Mouse (Mus musculus) lung, adult 2 months (tissue): Measurements from ENCODE around the gene Mtx1. TPM values are rescaled to one million over a fixed set of nuclear protein-coding genes. Genes with fewer than 3 reads are reported as not detected.

Experiments
- DNase-seq: peaks from one replicate; pipeline ENCODE4 v3.0.0; 2022
- H3K4me1 ChIP-seq: fragments of 200-500 bp; 2 replicates; pipeline ENCODE4 v1.6.1; 2011; ENCODE audit warnings: low read length; ENCODE audit not compliant: control insufficient read depth, insufficient read depth
- H3K4me3 ChIP-seq: fragments of 200-500 bp; replicated peaks from 2 replicates; pipeline ENCODE3; 2011; ENCODE audit warnings: low read depth, mild to moderate bottlenecking, control low read depth, low read length; ENCODE audit errors: extremely low read depth
- CTCF ChIP-seq: fragments of 200-500 bp; IDR thresholded peaks from 2 replicates; pipeline ENCODE4 v1.5.1; 2011; ENCODE audit warnings: mild to moderate bottlenecking, low read length, control low read depth; ENCODE audit not compliant: insufficient read depth
- POLR2A ChIP-seq: fragments of 200-500 bp; IDR thresholded peaks from 2 replicates; pipeline ENCODE4 v1.6.1; 2011; ENCODE audit warnings: low read depth, mild to moderate bottlenecking, control low read depth, low read length, borderline replicate concordance; ENCODE audit errors: extremely low read depth
- WGBS: fragments of 180-500 bp; shearing (Covaris S2); methylation state at CpG from one replicate; pipeline ENCODE4 v1.1.7; 2018; 5-methylcytosine and 5-hydroxymethylcytosine counted together
- polyA plus RNA-seq: library from polyadenylated mRNA; depleted of rRNA; stranded (reverse); fragments of >200 nt; gene quantifications from 2 replicates; pipeline ENCODE4 v1.2.3, GENCODE M21; 2012

Gene Mtx1
- polyA plus RNA-seq, 1 experiment: 107 TPM

- WGBS: 64% methylated on average over 2 of the region's 2 CpGs
- TF ChIP-seq CTCF (no peak), POLR2A (no peak)
- Histone ChIP-seq H3K4me1 (peaks cover 13% of the 10 kb centered on the region; the same call in 1 of the 2 replicates), H3K4me3 (peak overlapping the region; percentile 43)
- DNase-seq: peak; percentile 18
These were observed 3.7 kb upstream of the Mtx1 start for GRCm38 (mm10) chr3:89230561-89230960.

- 59% methylated on average over 4 of the region's 4 CpGs for WGBS
These were observed 2.4 kb upstream of the Mtx1 start for GRCm38 (mm10) chr3:89229276-89229675.

GRCm38 (mm10) chr3:89228836-89229235, 1.9 kb upstream of the Mtx1 start, which contains the start of gene Muc1:
TSS of gene Muc1 (plus strand) at chr3:89229057.
- peak; percentile 71 for DNase-seq
- 38% methylated on average over 10 of the region's 10 CpGs for WGBS
- peak within 1 kb of the TSS; percentile 59 for H3K4me3 ChIP-seq
- TF ChIP-seq CTCF (no peak), POLR2A (peak; percentile 97; the same call in 1 of the 2 replicates)
- peaks cover 10% of the 10 kb centered on the region; the same call in 1 of the 2 replicates for H3K4me1 ChIP-seq

More at GRCm38 (mm10) chr3:89229276-89229675, 2.4 kb upstream of the Mtx1 start:
- H3K4me3 ChIP-seq: peak overlapping the region; percentile 59
- TF ChIP-seq POLR2A (no peak), CTCF (no peak)
- no peak for DNase-seq
- H3K4me1 ChIP-seq: peaks cover 13% of the 10 kb centered on the region; the same call in 1 of the 2 replicates

GRCm38 (mm10) chr3:89228180-89228549, 1.3 kb upstream of the Mtx1 start:
- Histone ChIP-seq H3K4me3 (peak overlapping the region; percentile 59), H3K4me1 (peaks cover 4% of the 10 kb centered on the region; the same call in 1 of the 2 replicates)
- peak; percentile 52; the same call in 1 of the 2 replicates for TF ChIP-seq POLR2A
- peak; percentile 76 for TF ChIP-seq CTCF
- DNase-seq: peak; percentile 92
- under 1% methylated on average over 20 of the region's 20 CpGs for WGBS

GRCm38 (mm10) chr3:89227307-89228179, 655 bp upstream of the Mtx1 start:
- TF ChIP-seq CTCF (no peak), POLR2A (peak; percentile 69; the same call in 1 of the 2 replicates)
- peak overlapping the region; percentile 55 for H3K4me3 ChIP-seq
- DNase-seq: peak; percentile 91
- peaks cover 4% of the 10 kb centered on the region; the same call in 1 of the 2 replicates for H3K4me1 ChIP-seq
- WGBS: 6% methylated on average over 41 of the region's 41 CpGs

GRCm38 (mm10) chr3:89226361-89226760, 527 bp downstream of the Mtx1 start:
- no peak overlapping the region for H3K4me3 ChIP-seq
- TF ChIP-seq CTCF: no peak
- no peak for TF ChIP-seq POLR2A

GRCm38 (mm10) chr3:89225918-89226317, 970 bp downstream of the Mtx1 start:
- no peak for TF ChIP-seq POLR2A
- DNase-seq: no peak
- WGBS: 54% methylated on average over 4 of the region's 4 CpGs
- Histone ChIP-seq H3K4me1 (peaks cover 4% of the 10 kb centered on the region; the same call in 1 of the 2 replicates), H3K4me3 (no peak overlapping the region)

More at GRCm38 (mm10) chr3:89226361-89226760, 527 bp downstream of the Mtx1 start:
- DNase-seq: no peak
- 59% methylated on average over 11 of the region's 11 CpGs for WGBS
- H3K4me1 ChIP-seq: peaks cover 4% of the 10 kb centered on the region; the same call in 1 of the 2 replicates

- WGBS: 65% methylated on average over 12 of the region's 12 CpGs
- no peak for DNase-seq
- H3K4me3 ChIP-seq: no peak overlapping the region
- no peak for TF ChIP-seq CTCF
- no peak for TF ChIP-seq POLR2A
- peaks cover 4% of the 10 kb centered on the region; the same call in 1 of the 2 replicates for H3K4me1 ChIP-seq
These were observed 1.5 kb downstream of the Mtx1 start for GRCm38 (mm10) chr3:89225321-89225815.

- Histone ChIP-seq H3K4me1 (peaks cover 4% of the 10 kb centered on the region; the same call in 1 of the 2 replicates), H3K4me3 (no peak overlapping the region)
- TF ChIP-seq POLR2A: no peak
- TF ChIP-seq CTCF: no peak
- DNase-seq: no peak
- 61% methylated on average over 11 of the region's 11 CpGs for WGBS
These were observed 2.1 kb downstream of the Mtx1 start for GRCm38 (mm10) chr3:89224796-89225195.
